Mouse (Mus musculus) hindlimb bud, embryonic 11.5 days (tissue): ENCODE measurements at regions not wholly inside any gene's neighbourhood (a gene's known extent, or its start where the extent isn't known, plus 50 kb on each side); places are given as distances from the start of the nearest gene placed in this dataset.

Experiments used
- DNase-seq: peaks from one replicate; pipeline ENCODE4 v3.0.0-alpha.2; 2012; ENCODE audit warnings: low read depth, low spot score; ENCODE audit errors: extremely low spot score

GRCm38 (mm10) chr14:47795062-47795461 lies 146.8 kb downstream of the Ktn1 start:
- DNase-seq = no peak

GRCm38 (mm10) chr14:47798203-47798602 lies 150.0 kb downstream of the Ktn1 start:
- no peak for DNase-seq

- DNase-seq = no peak
Observed at GRCm38 (mm10) chr14:47799564-47799963, 151.3 kb downstream of the Ktn1 start.

GRCm38 (mm10) chr14:47805202-47805601 lies 157.0 kb downstream of the Ktn1 start:
- no peak for DNase-seq

GRCm38 (mm10) chr14:47805771-47806535 lies 157.7 kb downstream of the Ktn1 start:
- DNase-seq = no peak

GRCm38 (mm10) chr14:47808097-47808910 lies 160.1 kb downstream of the Ktn1 start:
- DNase-seq = no peak

- DNase-seq = no peak
Observed at GRCm38 (mm10) chr14:47818224-47818623, 170.0 kb downstream of the Ktn1 start.

- DNase-seq = no peak
Observed at GRCm38 (mm10) chr14:47818641-47819040, 170.4 kb downstream of the Ktn1 start.

- no peak for DNase-seq
Observed at GRCm38 (mm10) chr14:47820571-47821143, 172.4 kb downstream of the Ktn1 start.

GRCm38 (mm10) chr14:47823182-47823581 lies 174.9 kb downstream of the Ktn1 start:
- no peak for DNase-seq

GRCm38 (mm10) chr14:47823696-47824095 lies 175.4 kb downstream of the Ktn1 start:
- DNase-seq = no peak

GRCm38 (mm10) chr14:47825446-47825956 lies 177.3 kb downstream of the Ktn1 start:
- no peak for DNase-seq

GRCm38 (mm10) chr14:47826545-47826944 lies 178.3 kb downstream of the Ktn1 start:
- no peak for DNase-seq

- no peak for DNase-seq
Observed at GRCm38 (mm10) chr14:47827623-47828022, 179.4 kb downstream of the Ktn1 start.

- DNase-seq = no peak
Observed at GRCm38 (mm10) chr14:47833696-47834095, 185.4 kb downstream of the Ktn1 start.

- no peak for DNase-seq
Observed at GRCm38 (mm10) chr14:47835408-47835807, 187.2 kb downstream of the Ktn1 start.

- no peak for DNase-seq
Observed at GRCm38 (mm10) chr14:47839493-47840215, 191.4 kb downstream of the Ktn1 start.

- DNase-seq = no peak
Observed at GRCm38 (mm10) chr14:47844366-47844765, 196.1 kb downstream of the Ktn1 start.

- DNase-seq = no peak
Observed at GRCm38 (mm10) chr14:47848861-47849260, 200.6 kb downstream of the Ktn1 start.

- DNase-seq = no peak
Observed at GRCm38 (mm10) chr14:47856280-47856765, 208.1 kb downstream of the Ktn1 start.

- no peak for DNase-seq
Observed at GRCm38 (mm10) chr14:47857271-47857670, 209.0 kb downstream of the Ktn1 start.
